Mouse (Mus musculus) cerebellum, postnatal 36 days (tissue): ENCODE data around the gene Zfp986.
A peak's percentile ranks its signal among the peaks of the same experiment; 100 is the strongest.
"Not testable (repeated sequence)": the region's sequence is repeated elsewhere in the genome, so short reads cannot be mapped to it uniquely, and the experiment has no call there.

Experiments used
- DNase-seq, 2 experiments: peaks; one replicate each; pipeline ENCODE4 v3.0.0; 2021 to 2022; ENCODE audit warnings: mixed read lengths in 2 of 2

The Zfp986 gene

GRCm38 (mm10) chr4:145868494-145868893 is at the start of gene Zfp986:
Gene Zfp986, plus strand, starts transcription at chr4:145868794.
- DNase-seq, result not testable (repeated sequence)

- not testable (repeated sequence) for DNase-seq
Observed at GRCm38 (mm10) chr4:145819946-145820345, 48.6 kb upstream of the Zfp986 start.

- DNase-seq, result not testable (repeated sequence)
Observed at GRCm38 (mm10) chr4:145825606-145826005, 43.0 kb upstream of the Zfp986 start.

GRCm38 (mm10) chr4:145831328-145832062 is 37.1 kb upstream of the Zfp986 start:
- not testable (repeated sequence) for DNase-seq

- DNase-seq, result not testable (repeated sequence)
Observed at GRCm38 (mm10) chr4:145836300-145836862, 32.2 kb upstream of the Zfp986 start.

GRCm38 (mm10) chr4:145836863-145837440 is 31.6 kb upstream of the Zfp986 start:
- DNase-seq, result peak in 1 of 2 experiments; percentile 1

GRCm38 (mm10) chr4:145846793-145847192 is 21.8 kb upstream of the Zfp986 start:
- DNase-seq, result not testable (repeated sequence)

- not testable (repeated sequence) for DNase-seq
Observed at GRCm38 (mm10) chr4:145848183-145848890, 20.3 kb upstream of the Zfp986 start.

- DNase-seq, result not testable (repeated sequence)
Observed at GRCm38 (mm10) chr4:145848891-145849214, 19.7 kb upstream of the Zfp986 start.

GRCm38 (mm10) chr4:145851421-145851820 is 17.2 kb upstream of the Zfp986 start:
- DNase-seq, result not testable (repeated sequence)

GRCm38 (mm10) chr4:145863872-145864271 is 4.7 kb upstream of the Zfp986 start:
- not testable (repeated sequence) for DNase-seq
